Mouse (Mus musculus): Measurements from ENCODE around the gene Vasp.

The Vasp gene

GRCm38 (mm10) chr7:19236411-19236810, 35.2 kb downstream of the Vasp start:
- DNase-seq (ENCODE audit: low spot score): no peak

- no peak for DNase-seq (ENCODE audit: low spot score)
Measured at GRCm38 (mm10) chr7:19235092-19235671, 36.4 kb downstream of the Vasp start.

GRCm38 (mm10) chr7:19234652-19235051, 37.0 kb downstream of the Vasp start:
- no peak for DNase-seq (ENCODE audit: low spot score)

GRCm38 (mm10) chr7:19231849-19232248, 39.8 kb downstream of the Vasp start:
- DNase-seq (ENCODE audit: low spot score): no peak

GRCm38 (mm10) chr7:19230899-19231298, 40.7 kb downstream of the Vasp start:
- no peak for DNase-seq (ENCODE audit: low spot score)

- no peak for DNase-seq (ENCODE audit: low spot score)
Measured at GRCm38 (mm10) chr7:19230041-19230580, 41.5 kb downstream of the Vasp start.

GRCm38 (mm10) chr7:19229404-19229803, 42.2 kb downstream of the Vasp start:
- no peak for DNase-seq (ENCODE audit: low spot score)

- DNase-seq (ENCODE audit: low spot score): no peak
Measured at GRCm38 (mm10) chr7:19228793-19229148, 42.8 kb downstream of the Vasp start.

GRCm38 (mm10) chr7:19227883-19228792, 43.5 kb downstream of the Vasp start, which contains the start of gene Opa3:
TSS of gene Opa3 (plus strand) at chr7:19228334.
- peak; percentile 97 for DNase-seq (ENCODE audit: low spot score)

- DNase-seq (ENCODE audit: low spot score): no peak
Measured at GRCm38 (mm10) chr7:19226817-19227797, 44.5 kb downstream of the Vasp start.

GRCm38 (mm10) chr7:19224933-19225332, 46.7 kb downstream of the Vasp start:
- DNase-seq (ENCODE audit: low spot score): no peak

- no peak for DNase-seq (ENCODE audit: low spot score)
Measured at GRCm38 (mm10) chr7:19222875-19223274, 48.7 kb downstream of the Vasp start.

- DNase-seq (ENCODE audit: low spot score): no peak
Measured at GRCm38 (mm10) chr7:19222189-19222588, 49.4 kb downstream of the Vasp start.

- no peak for DNase-seq (ENCODE audit: low spot score)
Measured at GRCm38 (mm10) chr7:19220061-19220460, 51.6 kb downstream of the Vasp start.

- no peak for DNase-seq (ENCODE audit: low spot score)
Measured at GRCm38 (mm10) chr7:19217944-19218343, 53.7 kb downstream of the Vasp start.

- no peak for DNase-seq (ENCODE audit: low spot score)
Measured at GRCm38 (mm10) chr7:19217492-19217891, 54.1 kb downstream of the Vasp start.

- no peak for DNase-seq (ENCODE audit: low spot score)
Measured at GRCm38 (mm10) chr7:19214940-19215339, 56.7 kb downstream of the Vasp start.

GRCm38 (mm10) chr7:19214369-19214768, 57.2 kb downstream of the Vasp start:
- DNase-seq (ENCODE audit: low spot score): no peak

- DNase-seq (ENCODE audit: low spot score): no peak
Measured at GRCm38 (mm10) chr7:19213385-19213784, 58.2 kb downstream of the Vasp start.

GRCm38 (mm10) chr7:19211996-19212755, 59.4 kb downstream of the Vasp start, which contains the start of gene Gpr4:
TSS of gene Gpr4 (plus strand) at chr7:19212538.
- peak; percentile 43 for DNase-seq (ENCODE audit: low spot score)

- DNase-seq (ENCODE audit: low spot score): no peak
Measured at GRCm38 (mm10) chr7:19211041-19211675, 60.5 kb downstream of the Vasp start.
